Mouse (Mus musculus) cerebellum, postnatal 14 days (tissue): Measurements from ENCODE around the gene Ivns1abp.

Experiments
- DNase-seq, 2 experiments: peaks; one replicate each; pipeline ENCODE4 v3.0.0; 2021; ENCODE audit warnings: mixed read lengths in 2 of 2

Gene Ivns1abp

DNA sequence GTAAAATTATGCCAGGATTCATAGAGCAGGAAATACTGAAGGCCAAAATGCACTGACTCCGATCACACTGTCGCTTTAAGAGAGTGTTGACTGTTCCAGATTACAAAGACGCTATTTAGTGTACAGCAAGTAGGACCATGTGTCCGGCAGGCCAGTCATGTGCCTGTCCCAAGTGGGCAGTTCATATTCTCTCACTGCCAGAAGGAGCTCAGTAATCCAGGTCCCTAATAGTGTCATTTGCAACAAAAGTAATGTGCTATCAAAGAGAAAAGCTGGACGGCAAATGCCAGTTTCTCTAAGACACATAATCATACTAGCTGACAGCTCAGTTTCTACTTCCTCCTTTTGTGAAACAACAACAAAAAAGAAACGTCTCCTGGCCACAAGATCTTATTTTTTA is 1.3 kb upstream of the Ivns1abp start:
- no peak for DNase-seq

- DNase-seq, result peak; percentile 30 to 36
These were observed 550 bp upstream of the Ivns1abp start for GRCm38 (mm10) chr1:151343571-151344282.

DNA sequence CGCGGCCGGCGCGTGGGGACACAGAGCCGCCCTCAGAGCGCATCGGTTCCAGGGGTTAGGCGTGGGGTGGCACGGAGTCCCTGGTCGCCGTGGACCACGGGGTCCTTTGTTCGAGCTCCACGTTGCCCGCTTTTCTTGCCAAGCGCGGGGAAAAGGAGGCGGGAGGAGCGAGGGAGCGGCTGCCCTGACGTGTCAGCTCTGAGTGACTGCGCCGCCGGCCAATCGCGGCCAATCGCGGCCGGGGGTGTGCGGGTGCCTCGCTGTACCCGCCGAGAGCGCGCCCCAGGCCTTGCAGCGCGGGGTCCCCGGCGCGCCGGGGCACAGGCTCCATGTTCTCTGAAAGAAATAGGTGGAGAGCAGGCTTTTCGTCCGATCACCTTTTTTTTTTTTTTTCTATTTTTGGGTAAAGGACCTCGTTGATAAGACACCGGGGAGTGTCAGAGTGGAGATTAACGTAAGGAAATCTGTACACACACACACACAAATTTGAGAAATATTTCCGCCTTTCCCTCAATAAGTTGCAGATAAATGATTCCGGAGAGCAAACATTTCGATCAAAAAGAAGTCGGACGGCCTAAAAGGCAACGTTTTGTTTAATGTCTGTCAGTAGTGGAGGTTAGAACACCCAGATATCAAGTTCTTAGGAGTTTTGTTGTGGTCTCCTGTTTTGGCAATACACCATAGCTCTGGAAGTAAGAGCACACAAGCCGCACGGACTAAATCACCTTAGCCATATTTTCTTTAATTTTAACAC is 1.0 kb downstream of the Ivns1abp start:
- DNase-seq, result peak; percentile 98

DNA sequence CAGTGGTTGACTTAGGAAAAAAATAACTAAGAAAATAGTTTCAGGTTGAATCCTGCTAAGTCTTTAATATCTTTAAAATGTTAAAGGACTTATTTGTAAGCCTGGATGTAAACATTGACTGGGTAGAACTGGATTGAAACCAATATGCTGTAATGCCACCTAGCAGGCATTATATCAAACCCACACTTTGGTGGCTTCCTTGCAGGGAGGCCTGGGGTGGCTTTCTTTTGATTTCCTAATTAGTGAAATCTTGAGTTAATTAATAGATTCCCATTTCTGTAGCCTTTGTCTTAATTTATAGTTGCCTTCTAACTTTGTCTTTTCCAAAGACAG is 1.6 kb downstream of the Ivns1abp start:
- DNase-seq, result no peak

DNA sequence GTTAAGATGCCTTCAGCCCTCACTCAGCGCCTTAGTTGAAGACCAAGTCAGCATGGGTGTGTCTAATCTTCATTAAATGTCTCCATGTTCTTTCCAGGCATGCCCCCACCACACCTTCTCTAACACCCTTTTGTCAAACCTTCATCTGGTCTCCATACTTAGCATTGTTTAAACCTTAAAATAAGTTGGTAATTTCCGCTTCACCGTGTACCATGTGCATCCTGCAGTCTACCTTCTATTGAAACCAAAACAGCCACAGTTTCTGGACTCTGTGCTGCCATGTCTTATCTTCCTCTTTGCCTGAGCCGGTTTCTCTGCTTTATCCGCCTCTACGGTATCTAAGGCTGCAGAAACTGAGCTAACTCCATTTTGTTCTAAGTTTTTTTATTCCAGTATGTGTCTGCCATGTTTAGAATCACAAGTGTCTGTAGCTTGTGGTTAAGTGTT is 2.4 kb downstream of the Ivns1abp start:
- no peak for DNase-seq

DNA sequence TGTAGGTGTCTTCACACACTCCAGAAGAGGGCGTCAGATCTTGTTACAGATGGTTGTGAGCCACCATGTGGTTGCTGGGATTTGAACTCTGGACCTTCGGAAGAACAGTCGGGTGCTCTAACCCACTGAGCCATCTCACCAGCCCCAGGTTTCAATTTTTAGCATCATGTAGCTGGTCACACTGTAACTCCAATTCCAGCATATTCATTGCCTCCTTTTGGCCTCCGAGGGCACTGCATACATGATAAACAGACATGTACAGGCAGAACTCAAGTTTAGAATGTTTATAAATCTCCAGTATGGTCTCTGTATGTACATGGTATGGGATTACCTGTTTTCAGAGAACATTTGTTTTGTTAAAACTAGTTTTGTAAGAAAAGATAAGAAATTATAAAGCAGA is 4.0 kb downstream of the Ivns1abp start:
- DNase-seq, result peak in 1 of 2 experiments; percentile 15

- peak in 1 of 2 experiments; percentile 40 for DNase-seq
These were observed 8.6 kb downstream of the Ivns1abp start for GRCm38 (mm10) chr1:151352911-151353310.

GRCm38 (mm10) chr1:151355994-151356393 is 11.7 kb downstream of the Ivns1abp start:
- DNase-seq, result no peak

DNA sequence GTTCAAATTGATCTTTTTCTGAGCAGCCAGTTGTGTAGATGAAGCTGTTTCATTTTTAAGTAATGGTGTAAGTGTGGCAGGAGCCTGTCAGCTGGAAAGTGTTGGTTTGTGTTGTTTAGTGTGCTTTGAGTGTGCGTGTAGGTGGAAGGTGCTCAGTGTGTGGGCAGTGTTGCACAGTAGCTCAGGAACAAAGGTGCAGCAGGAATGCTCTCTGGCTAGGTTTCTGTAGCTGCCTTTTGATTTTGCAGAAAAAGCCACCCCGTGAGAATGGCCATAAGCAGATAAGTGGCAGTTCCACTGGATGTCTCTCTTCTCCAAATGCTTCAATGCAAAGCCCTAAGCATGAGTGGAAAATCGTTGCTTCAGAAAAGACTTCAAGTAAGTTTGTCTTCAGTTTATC is 15.1 kb downstream of the Ivns1abp start:
- no peak for DNase-seq

- DNase-seq, result no peak
These were observed 22.8 kb downstream of the Ivns1abp start for GRCm38 (mm10) chr1:151366944-151367605.

GRCm38 (mm10) chr1:151367721-151368324 is 23.5 kb downstream of the Ivns1abp start:
- no peak for DNase-seq

DNA sequence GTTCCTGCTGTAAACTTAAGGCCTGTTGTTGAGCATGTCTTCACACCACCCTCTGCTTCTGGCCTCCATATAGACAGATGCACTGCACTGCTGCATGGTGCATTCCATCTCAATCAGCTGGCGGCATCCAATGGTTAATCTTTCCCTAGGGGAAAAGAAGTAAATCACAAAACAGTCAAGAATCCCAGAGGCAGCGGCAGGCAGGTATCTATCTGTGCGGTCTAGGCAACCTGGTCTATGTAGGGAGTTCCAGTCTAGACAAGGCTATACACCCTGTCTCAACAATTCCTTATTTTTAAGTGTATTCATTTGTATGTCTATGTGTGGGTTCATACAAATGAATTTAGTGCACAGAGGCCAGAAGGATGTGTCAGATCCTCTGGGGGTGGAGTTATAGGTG is 24.2 kb downstream of the Ivns1abp start:
- no peak for DNase-seq

GRCm38 (mm10) chr1:151370573-151370972 is 26.3 kb downstream of the Ivns1abp start:
- DNase-seq, result no peak

GRCm38 (mm10) chr1:151371543-151371942 is 27.3 kb downstream of the Ivns1abp start:
- no peak for DNase-seq

GRCm38 (mm10) chr1:151372823-151373222 is 28.5 kb downstream of the Ivns1abp start:
- no peak for DNase-seq

GRCm38 (mm10) chr1:151377353-151377752 is 33.1 kb downstream of the Ivns1abp start:
- no peak for DNase-seq

DNA sequence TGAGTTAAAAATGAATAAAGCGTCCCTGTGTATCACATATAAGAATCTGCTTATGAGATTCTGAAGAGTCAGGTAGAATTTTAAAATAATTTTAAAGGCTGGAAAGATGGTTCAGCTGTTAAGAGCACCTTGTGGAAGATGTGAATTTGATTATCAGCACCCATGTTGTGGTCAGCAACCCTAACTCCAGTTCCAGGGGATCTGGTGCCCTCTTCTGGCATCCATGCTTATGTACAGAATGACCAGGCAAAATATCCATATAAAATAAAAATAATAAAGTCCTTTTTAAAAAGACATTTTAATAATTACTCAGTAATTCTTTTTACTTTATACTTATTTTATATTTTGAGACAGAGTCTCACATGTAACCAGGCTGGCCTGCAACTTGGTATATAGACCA is 45.8 kb downstream of the Ivns1abp start:
- DNase-seq, result peak; percentile 20 to 24

DNA sequence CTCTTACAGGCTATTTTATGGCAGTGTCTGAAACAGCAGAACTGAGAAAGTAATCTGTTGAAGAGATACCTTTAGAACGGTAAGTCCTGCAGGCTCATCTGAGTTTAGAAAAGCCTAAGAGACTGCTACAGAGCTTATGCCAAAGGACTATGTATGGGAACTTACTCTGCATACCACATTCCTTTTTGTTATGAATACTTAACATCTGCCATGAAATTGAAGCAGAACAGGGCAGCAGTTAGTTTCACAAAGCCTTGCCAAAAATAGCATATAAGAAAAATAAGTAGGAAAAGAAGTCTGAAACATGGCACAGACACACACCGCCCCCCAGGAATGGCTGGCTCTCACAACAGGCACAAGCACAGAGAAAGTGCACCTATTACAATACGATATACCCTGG is 65.5 kb downstream of the Ivns1abp start:
- DNase-seq, result no peak
